Mouse (Mus musculus) liver, adult 2 months (tissue): Measurements from ENCODE around the gene Kcnb1.

Source experiments
- CTCF ChIP-seq: fragments of 200-500 bp; IDR thresholded peaks from 2 replicates; pipeline ENCODE4 v1.5.1; 2011; ENCODE audit warnings: low read depth, low read length, control low read depth
- POLR2A ChIP-seq: fragments of 200-500 bp; IDR thresholded peaks from 2 replicates; pipeline ENCODE4 v1.6.1; 2011; ENCODE audit warnings: low read length, control low read depth; ENCODE audit not compliant: insufficient read depth; ENCODE audit errors: extremely low read depth

- TF ChIP-seq POLR2A (no peak), CTCF (no peak)
These were observed 111.5 kb downstream of the Kcnb1 start for GRCm38 (mm10) chr2:167078486-167078885.
